Mouse (Mus musculus): ENCODE data around the gene Ppp6r3. TPM values are rescaled to one million over a fixed set of nuclear protein-coding genes. Genes with fewer than 3 reads are reported as not detected.

The Ppp6r3 gene
- polyA plus RNA-seq, 1 experiment from 2014 or later = 78.5 TPM

DNA sequence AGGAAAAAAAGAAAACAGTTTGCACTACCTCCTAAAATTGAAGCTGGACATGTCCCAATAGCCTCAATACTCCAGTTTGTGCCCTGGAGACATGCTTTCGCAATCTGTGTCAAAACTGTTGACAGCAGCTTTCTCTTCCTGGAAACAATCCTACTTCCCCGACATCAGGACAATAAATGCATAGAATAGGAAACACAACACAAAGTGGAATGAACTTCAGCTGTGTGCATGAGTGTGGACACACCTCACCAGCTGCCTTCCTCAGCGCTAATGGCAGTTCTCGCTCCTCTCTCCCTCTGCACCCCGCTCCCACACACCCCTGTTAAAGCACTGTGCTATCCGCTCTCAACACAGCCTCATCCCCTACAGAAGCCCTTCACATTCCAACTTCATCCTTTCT lies 12.8 kb downstream of the Ppp6r3 start:
- 96% methylated on average over 6 of the region's 6 CpGs for WGBS
- no peak overlapping the region for H3K9ac ChIP-seq (ENCODE audit: low read length)
- H3K27ac ChIP-seq (replicated peaks; ENCODE audit: low read depth, low read length) = no peak overlapping the region
- no peaks in the 10 kb centered on the region for H3K27me3 ChIP-seq (ENCODE audit: control insufficient read depth, insufficient read depth, low read length)
- no peaks in the 10 kb centered on the region for H3K4me1 ChIP-seq (ENCODE audit: control insufficient read depth, insufficient read depth, low read length)
- H3K4me3 ChIP-seq (ENCODE audit: low read depth, low read length) = no peak overlapping the region
- H3K9me3 ChIP-seq (ENCODE audit: control insufficient read depth, low read length) = no peaks in the 10 kb centered on the region
- ATAC-seq (ENCODE audit: insufficient number of reproducible peaks, low FRiP score, low TSS enrichment, low read depth) (no peak), DNase-seq (ENCODE audit: low spot score) (no peak)
- no peak overlapping the region for H3K4me2 ChIP-seq (ENCODE audit: low read depth, severe bottlenecking)
- no peaks in the 10 kb centered on the region for H3K36me3 ChIP-seq (ENCODE audit: control insufficient read depth, insufficient read depth, low read length)

DNA sequence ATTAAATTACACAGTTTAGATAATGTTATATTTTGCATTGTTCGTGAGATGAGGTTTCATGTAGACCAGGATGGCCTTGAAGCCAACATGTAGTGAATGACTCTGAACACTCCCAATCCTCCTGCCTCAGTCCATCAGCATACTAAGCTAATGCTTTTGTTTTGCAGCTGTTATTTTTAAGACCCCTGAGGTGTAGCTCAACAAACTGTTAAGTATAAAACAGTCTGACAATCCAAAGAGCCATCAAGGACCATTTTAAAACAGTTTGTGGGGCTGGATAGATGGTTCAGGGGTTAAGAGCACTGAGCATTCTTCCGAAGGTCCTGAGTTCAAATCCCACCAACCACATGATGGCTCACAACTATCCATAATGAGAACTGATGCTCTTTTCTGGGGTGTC lies 13.3 kb downstream of the Ppp6r3 start:
- Histone ChIP-seq H3K36me3 (ENCODE audit: control insufficient read depth, insufficient read depth, low read length) (no peaks in the 10 kb centered on the region), H3K9ac (ENCODE audit: low read length) (no peak overlapping the region), H3K27me3 (ENCODE audit: control insufficient read depth, insufficient read depth, low read length) (no peaks in the 10 kb centered on the region), H3K4me1 (ENCODE audit: control insufficient read depth, insufficient read depth, low read length) (no peaks in the 10 kb centered on the region), H3K4me3 (ENCODE audit: low read depth, low read length) (no peak overlapping the region), H3K4me2 (ENCODE audit: low read depth, severe bottlenecking) (no peak overlapping the region), H3K27ac (replicated peaks; ENCODE audit: low read depth, low read length) (no peak overlapping the region), H3K9me3 (ENCODE audit: control insufficient read depth, low read length) (no peaks in the 10 kb centered on the region)
- 93% methylated on average over 2 of the region's 2 CpGs for WGBS
- ATAC-seq (ENCODE audit: insufficient number of reproducible peaks, low FRiP score, low TSS enrichment, low read depth) = no peak
- DNase-seq (ENCODE audit: low spot score) = no peak

GRCm38 (mm10) chr19:3556169-3556827 lies 19.3 kb downstream of the Ppp6r3 start:
- no peak overlapping the region for H3K27ac ChIP-seq (replicated peaks; ENCODE audit: low read depth, low read length)
- no peak overlapping the region for H3K4me2 ChIP-seq (ENCODE audit: low read depth, severe bottlenecking)
- H3K4me1 ChIP-seq (ENCODE audit: control insufficient read depth, insufficient read depth, low read length) = no peaks in the 10 kb centered on the region
- ATAC-seq (ENCODE audit: insufficient number of reproducible peaks, low FRiP score, low TSS enrichment, low read depth) (no peak), DNase-seq (ENCODE audit: low spot score) (no peak)
- H3K27me3 ChIP-seq (ENCODE audit: control insufficient read depth, insufficient read depth, low read length) = no peaks in the 10 kb centered on the region
- WGBS = 94% methylated on average over 2 of the region's 2 CpGs
- no peaks in the 10 kb centered on the region for H3K9me3 ChIP-seq (ENCODE audit: control insufficient read depth, low read length)
- no peak overlapping the region for H3K9ac ChIP-seq (ENCODE audit: low read length)
- H3K4me3 ChIP-seq (ENCODE audit: low read depth, low read length) = no peak overlapping the region
- H3K36me3 ChIP-seq (ENCODE audit: control insufficient read depth, insufficient read depth, low read length) = no peaks in the 10 kb centered on the region

- DNase-seq (ENCODE audit: low spot score) (no peak), ATAC-seq (ENCODE audit: insufficient number of reproducible peaks, low FRiP score, low TSS enrichment, low read depth) (no peak)
- H3K27me3 ChIP-seq (ENCODE audit: control insufficient read depth, insufficient read depth, low read length) = no peaks in the 10 kb centered on the region
- no peak overlapping the region for H3K4me3 ChIP-seq (ENCODE audit: low read depth, low read length)
- H3K4me2 ChIP-seq (ENCODE audit: low read depth, severe bottlenecking) = no peak overlapping the region
- H3K36me3 ChIP-seq (ENCODE audit: control insufficient read depth, insufficient read depth, low read length) = no peaks in the 10 kb centered on the region
- no peak overlapping the region for H3K27ac ChIP-seq (replicated peaks; ENCODE audit: low read depth, low read length)
- no peaks in the 10 kb centered on the region for H3K9me3 ChIP-seq (ENCODE audit: control insufficient read depth, low read length)
- whole genome bisulfite sequencing = 94% methylated on average over 8 of the region's 8 CpGs
- no peak overlapping the region for H3K9ac ChIP-seq (ENCODE audit: low read length)
- no peaks in the 10 kb centered on the region for H3K4me1 ChIP-seq (ENCODE audit: control insufficient read depth, insufficient read depth, low read length)
Observed at GRCm38 (mm10) chr19:3554785-3555184, 20.8 kb downstream of the Ppp6r3 start.

DNA sequence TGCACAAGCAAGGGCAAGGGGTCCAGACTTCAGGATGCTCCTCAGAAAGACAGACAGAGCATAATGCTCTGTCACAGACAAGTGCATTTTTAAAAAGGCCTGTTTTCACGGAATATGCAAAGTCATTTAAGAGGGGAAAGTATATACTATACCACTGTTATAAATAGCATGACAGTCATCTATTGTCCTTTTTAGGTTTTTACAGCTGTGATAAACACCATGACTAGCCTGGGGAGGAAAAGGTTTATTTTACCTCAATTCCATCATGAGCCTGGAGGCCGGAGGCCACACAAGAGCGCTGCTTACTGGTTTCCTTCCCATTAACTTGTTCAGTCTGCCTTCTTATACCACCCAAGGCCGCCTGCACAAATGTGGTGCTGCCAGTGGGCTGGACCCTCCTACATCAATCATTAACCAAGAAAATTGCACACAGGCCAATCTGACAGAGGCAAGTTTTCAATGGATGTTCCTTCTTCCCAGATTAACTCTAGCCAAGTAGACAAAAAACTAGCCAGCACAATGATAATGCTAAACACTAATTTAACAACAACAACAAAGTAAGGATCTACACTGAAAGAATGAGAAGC lies 23.9 kb downstream of the Ppp6r3 start:
- 71% methylated on average over 4 of the region's 4 CpGs for WGBS
- H3K9me3 ChIP-seq (ENCODE audit: control insufficient read depth, low read length) = no peaks in the 10 kb centered on the region
- no peaks in the 10 kb centered on the region for H3K36me3 ChIP-seq (ENCODE audit: control insufficient read depth, insufficient read depth, low read length)
- no peak overlapping the region for H3K4me3 ChIP-seq (ENCODE audit: low read depth, low read length)
- H3K27me3 ChIP-seq (ENCODE audit: control insufficient read depth, insufficient read depth, low read length) = no peaks in the 10 kb centered on the region
- H3K27ac ChIP-seq (replicated peaks; ENCODE audit: low read depth, low read length) = no peak overlapping the region
- no peak overlapping the region for H3K9ac ChIP-seq (ENCODE audit: low read length)
- ATAC-seq (ENCODE audit: insufficient number of reproducible peaks, low FRiP score, low TSS enrichment, low read depth) (no peak), DNase-seq (ENCODE audit: low spot score) (no peak)
- no peaks in the 10 kb centered on the region for H3K4me1 ChIP-seq (ENCODE audit: control insufficient read depth, insufficient read depth, low read length)
- no peak overlapping the region for H3K4me2 ChIP-seq (ENCODE audit: low read depth, severe bottlenecking)

GRCm38 (mm10) chr19:3550101-3550500 lies 25.4 kb downstream of the Ppp6r3 start:
- H3K27ac ChIP-seq (replicated peaks; ENCODE audit: low read depth, low read length) = no peak overlapping the region
- H3K4me3 ChIP-seq (ENCODE audit: low read depth, low read length) = no peak overlapping the region
- no peaks in the 10 kb centered on the region for H3K9me3 ChIP-seq (ENCODE audit: control insufficient read depth, low read length)
- H3K9ac ChIP-seq (ENCODE audit: low read length) = no peak overlapping the region
- H3K36me3 ChIP-seq (ENCODE audit: control insufficient read depth, insufficient read depth, low read length) = no peaks in the 10 kb centered on the region
- H3K4me1 ChIP-seq (ENCODE audit: control insufficient read depth, insufficient read depth, low read length) = no peaks in the 10 kb centered on the region
- no peaks in the 10 kb centered on the region for H3K27me3 ChIP-seq (ENCODE audit: control insufficient read depth, insufficient read depth, low read length)
- DNase-seq (ENCODE audit: low spot score) = no peak
- 89% methylated on average over 1 of the region's 1 CpGs for WGBS
- no peak overlapping the region for H3K4me2 ChIP-seq (ENCODE audit: low read depth, severe bottlenecking)
- ATAC-seq (ENCODE audit: insufficient number of reproducible peaks, low FRiP score, low TSS enrichment, low read depth) = no peak

DNA sequence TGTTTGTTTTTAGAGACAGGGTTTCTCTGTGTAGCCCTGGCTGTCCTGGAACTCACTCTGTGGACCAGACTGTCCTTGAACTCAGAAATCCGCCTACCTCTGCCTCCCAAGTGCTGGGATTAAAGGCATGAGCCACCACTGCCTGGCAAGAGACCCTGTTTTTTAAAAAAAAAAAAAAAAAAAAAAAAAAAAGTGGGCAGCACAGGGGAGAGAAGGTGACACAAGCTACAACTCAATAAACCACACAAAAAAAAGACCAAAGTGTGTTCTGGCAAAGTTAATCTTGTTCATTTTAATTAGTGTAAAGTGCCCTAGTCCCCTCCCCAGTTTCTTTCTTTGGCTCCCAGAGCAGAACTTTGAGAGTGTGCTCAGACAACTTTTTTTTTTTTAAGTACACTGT lies 26.3 kb downstream of the Ppp6r3 start:
- Histone ChIP-seq H3K36me3 (ENCODE audit: control insufficient read depth, insufficient read depth, low read length) (no peaks in the 10 kb centered on the region), H3K4me1 (ENCODE audit: control insufficient read depth, insufficient read depth, low read length) (no peaks in the 10 kb centered on the region), H3K4me3 (ENCODE audit: low read depth, low read length) (no peak overlapping the region), H3K9me3 (ENCODE audit: control insufficient read depth, low read length) (no peaks in the 10 kb centered on the region), H3K27ac (replicated peaks; ENCODE audit: low read depth, low read length) (no peak overlapping the region), H3K27me3 (ENCODE audit: control insufficient read depth, insufficient read depth, low read length) (no peaks in the 10 kb centered on the region), H3K9ac (ENCODE audit: low read length) (no peak overlapping the region), H3K4me2 (ENCODE audit: low read depth, severe bottlenecking) (no peak overlapping the region)
- 81% methylated on average over 1 of the region's 1 CpGs for WGBS
- DNase-seq (ENCODE audit: low spot score) = no peak
- no peak for ATAC-seq (ENCODE audit: insufficient number of reproducible peaks, low FRiP score, low TSS enrichment, low read depth)

- whole genome bisulfite sequencing = 92% methylated on average over 1 of the region's 1 CpGs
- ATAC-seq (ENCODE audit: insufficient number of reproducible peaks, low FRiP score, low TSS enrichment, low read depth) = no peak
Observed at GRCm38 (mm10) chr19:3548311-3548710, 27.2 kb downstream of the Ppp6r3 start.

DNA sequence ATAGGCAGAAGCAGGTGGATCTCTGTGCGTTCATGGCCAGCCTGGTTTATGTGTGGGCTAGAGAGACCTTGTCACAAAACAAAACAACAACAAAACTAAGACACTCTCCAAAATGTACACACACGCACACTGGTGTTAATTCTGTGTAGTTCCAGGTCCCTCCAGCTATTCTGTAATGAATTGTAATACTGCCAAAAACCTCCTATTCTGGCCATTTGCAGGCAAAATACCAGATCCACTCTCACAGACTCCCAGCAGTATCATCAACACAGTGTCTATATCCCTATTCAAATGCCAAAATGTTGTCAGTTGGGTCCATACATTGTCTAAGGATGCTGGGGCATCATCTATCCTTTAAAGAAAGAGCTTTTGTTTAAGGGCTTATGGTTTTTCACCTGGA lies 30.6 kb downstream of the Ppp6r3 start:
- ATAC-seq (ENCODE audit: insufficient number of reproducible peaks, low FRiP score, low TSS enrichment, low read depth) (no peak), DNase-seq (ENCODE audit: low spot score) (no peak)
- H3K36me3 ChIP-seq (ENCODE audit: control insufficient read depth, insufficient read depth, low read length) = 0 out of 2 replicates have a peak, but pooled peaks cover 2% of the 10 kb centered on the region
- H3K9me3 ChIP-seq (ENCODE audit: control insufficient read depth, low read length) = no peaks in the 10 kb centered on the region
- H3K4me2 ChIP-seq (ENCODE audit: low read depth, severe bottlenecking) = no peak overlapping the region
- no peak overlapping the region for H3K9ac ChIP-seq (ENCODE audit: low read length)
- H3K27ac ChIP-seq (replicated peaks; ENCODE audit: low read depth, low read length) = no peak overlapping the region
- no peaks in the 10 kb centered on the region for H3K4me1 ChIP-seq (ENCODE audit: control insufficient read depth, insufficient read depth, low read length)
- H3K27me3 ChIP-seq (ENCODE audit: control insufficient read depth, insufficient read depth, low read length) = no peaks in the 10 kb centered on the region
- H3K4me3 ChIP-seq (ENCODE audit: low read depth, low read length) = no peak overlapping the region
- WGBS = 89% methylated on average over 2 of the region's 2 CpGs

More at GRCm38 (mm10) chr19:3548311-3548710, 27.2 kb downstream of the Ppp6r3 start:
- Histone ChIP-seq H3K36me3 (ENCODE audit: control insufficient read depth, insufficient read depth, low read length) (no peaks in the 10 kb centered on the region), H3K27ac (replicated peaks; ENCODE audit: low read depth, low read length) (no peak overlapping the region), H3K27me3 (ENCODE audit: control insufficient read depth, insufficient read depth, low read length) (no peaks in the 10 kb centered on the region), H3K4me1 (ENCODE audit: control insufficient read depth, insufficient read depth, low read length) (no peaks in the 10 kb centered on the region), H3K9me3 (ENCODE audit: control insufficient read depth, low read length) (no peaks in the 10 kb centered on the region), H3K9ac (ENCODE audit: low read length) (no peak overlapping the region), H3K4me3 (ENCODE audit: low read depth, low read length) (no peak overlapping the region), H3K4me2 (ENCODE audit: low read depth, severe bottlenecking) (no peak overlapping the region)
- DNase-seq (ENCODE audit: low spot score) = no peak

Measured in limb, embryonic 11.5 days (tissue).